Mouse (Mus musculus) cerebellum, adult 8-10 months (tissue): Measurements from ENCODE around the gene Cyp2f2.

ENCODE experiments used
- DNase-seq: peaks from one replicate; pipeline ENCODE4 v3.0.0; 2022

Gene Cyp2f2

GRCm38 (mm10) chr7:27156005-27156404, 36.3 kb downstream of the Cyp2f2 start:
- no peak for DNase-seq

GRCm38 (mm10) chr7:27158171-27158570, 38.5 kb downstream of the Cyp2f2 start:
- no peak for DNase-seq

GRCm38 (mm10) chr7:27159256-27159655, 39.5 kb downstream of the Cyp2f2 start:
- peak; percentile 14 for DNase-seq

GRCm38 (mm10) chr7:27159882-27160281, 40.2 kb downstream of the Cyp2f2 start:
- DNase-seq = peak; percentile 82

- DNase-seq = peak; percentile 9
These were observed 41.2 kb downstream of the Cyp2f2 start for GRCm38 (mm10) chr7:27160921-27161320.

GRCm38 (mm10) chr7:27161744-27162143, 42.0 kb downstream of the Cyp2f2 start:
- peak; percentile 25 for DNase-seq

GRCm38 (mm10) chr7:27162780-27163449, 43.2 kb downstream of the Cyp2f2 start:
- peak; percentile 14 for DNase-seq

- DNase-seq = peak; percentile 25
These were observed 43.7 kb downstream of the Cyp2f2 start for GRCm38 (mm10) chr7:27163450-27163805.

GRCm38 (mm10) chr7:27164112-27164947, 44.6 kb downstream of the Cyp2f2 start:
- DNase-seq = peak; percentile 59

- DNase-seq = peak; percentile 66
These were observed 45.4 kb downstream of the Cyp2f2 start for GRCm38 (mm10) chr7:27165007-27165655.

GRCm38 (mm10) chr7:27165696-27166095, 46.0 kb downstream of the Cyp2f2 start:
- DNase-seq = no peak

GRCm38 (mm10) chr7:27166229-27166613, 46.5 kb downstream of the Cyp2f2 start:
- peak; percentile 83 for DNase-seq

- DNase-seq = peak; percentile 94
These were observed 47.1 kb downstream of the Cyp2f2 start, which contains the start of gene Egln2 for GRCm38 (mm10) chr7:27166614-27167474. Egln2 (minus strand) TSS chr7:27166802.

- peak; percentile 27 for DNase-seq
These were observed 47.9 kb downstream of the Cyp2f2 start for GRCm38 (mm10) chr7:27167475-27168094.

- peak; percentile 26 for DNase-seq
These were observed 48.7 kb downstream of the Cyp2f2 start for GRCm38 (mm10) chr7:27168371-27168770.

GRCm38 (mm10) chr7:27170981-27171380, 51.3 kb downstream of the Cyp2f2 start:
- no peak for DNase-seq

- no peak for DNase-seq
These were observed 54.8 kb downstream of the Cyp2f2 start for GRCm38 (mm10) chr7:27174496-27174895.

- no peak for DNase-seq
These were observed 55.2 kb downstream of the Cyp2f2 start for GRCm38 (mm10) chr7:27174896-27175295.

GRCm38 (mm10) chr7:27177942-27178323, 58.2 kb downstream of the Cyp2f2 start:
- DNase-seq = no peak

GRCm38 (mm10) chr7:27178324-27179216, 58.9 kb downstream of the Cyp2f2 start, which contains the start of gene Rab4b:
Rab4b (minus strand) TSS chr7:27178896.
- DNase-seq = peak; percentile 99
